Mouse (Mus musculus) bone marrow macrophage, adult 2 months (primary cell): ENCODE measurements around the gene Rit1.
"Not testable (repeated sequence)": the region's sequence is repeated elsewhere in the genome, so short reads cannot be mapped to it uniquely, and the experiment has no call there.

Experiments
- CTCF ChIP-seq: IDR thresholded peaks from 2 replicates; pipeline ENCODE4 v1.5.1; 2012; ENCODE audit warnings: low read depth, mild to moderate bottlenecking, low read length, moderate library complexity
- POLR2A ChIP-seq: IDR thresholded peaks from 2 replicates; pipeline ENCODE4 v1.6.1; 2012; ENCODE audit warnings: mild to moderate bottlenecking, low read depth, low read length, borderline replicate concordance

- not testable (repeated sequence) for TF ChIP-seq CTCF, POLR2A
Measured at GRCm38 (mm10) chr3:88774939-88775841, 58.6 kb downstream of the Rit1 start, which contains the start of gene Syt11.
